Mouse (Mus musculus) bone marrow, adult 2 months (tissue): ENCODE measurements around the gene Nap1l4.

ENCODE experiments used
- CTCF ChIP-seq: fragments of 200-500 bp; IDR thresholded peaks from 2 replicates; pipeline ENCODE4 v1.5.1; 2011; ENCODE audit warnings: low read length, control low read depth; ENCODE audit not compliant: control insufficient read depth, insufficient read depth
- POLR2A ChIP-seq: fragments of 200-500 bp; IDR thresholded peaks from 2 replicates; pipeline ENCODE4 v1.6.1; 2011; ENCODE audit warnings: low read depth, mild to moderate bottlenecking, control low read depth, low read length, borderline replicate concordance; ENCODE audit not compliant: control insufficient read depth

DNA sequence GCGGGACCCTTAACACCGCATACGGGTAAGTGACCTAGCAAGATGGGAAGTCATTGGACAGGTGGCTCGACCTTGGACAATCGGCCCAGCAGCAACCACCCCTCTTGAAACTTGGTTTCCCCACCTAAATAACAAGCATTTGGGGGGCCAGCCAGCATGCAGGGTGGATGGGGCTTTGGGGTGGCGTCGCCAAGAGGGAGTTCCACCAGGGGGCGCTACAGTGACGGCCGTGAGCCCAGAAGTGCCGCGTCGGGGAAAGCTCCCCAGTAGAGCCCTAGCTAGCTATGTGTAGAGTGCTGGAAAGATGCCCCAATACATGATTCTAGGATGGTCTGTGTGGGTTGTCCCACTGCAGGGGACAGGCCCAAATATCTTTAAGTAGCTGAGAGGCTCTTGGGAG is 68.4 kb downstream of the Nap1l4 start:
- TF ChIP-seq CTCF (peak; percentile 69; the same call in 1 of the 2 replicates), POLR2A (no peak)
